Mouse (Mus musculus) lung, postnatal 36 days (tissue): ENCODE measurements around the gene Hps1.
A peak's percentile ranks its signal among the peaks of the same experiment; 100 is the strongest.

ENCODE experiments used
- DNase-seq: peaks from one replicate; pipeline ENCODE4 v3.0.0; 2022; ENCODE audit warnings: mixed read lengths

Gene Hps1

GRCm38 (mm10) chr19:42753141-42753917, 26.4 kb downstream of the Hps1 start:
- DNase-seq = peak; percentile 93

- DNase-seq = peak; percentile 90
Measured at GRCm38 (mm10) chr19:42752363-42752931, 27.3 kb downstream of the Hps1 start, which contains the start of gene Pyroxd2. TSS of gene Pyroxd2 (minus strand) at chr19:42752775.

GRCm38 (mm10) chr19:42750196-42750595, 29.6 kb downstream of the Hps1 start:
- DNase-seq = no peak

GRCm38 (mm10) chr19:42746702-42747101, 33.1 kb downstream of the Hps1 start:
- no peak for DNase-seq

GRCm38 (mm10) chr19:42745869-42746224, 33.9 kb downstream of the Hps1 start:
- DNase-seq = no peak

- no peak for DNase-seq
Measured at GRCm38 (mm10) chr19:42745084-42745868, 34.5 kb downstream of the Hps1 start.

- DNase-seq = peak; percentile 63
Measured at GRCm38 (mm10) chr19:42744162-42744586, 35.6 kb downstream of the Hps1 start.

GRCm38 (mm10) chr19:42743261-42743660, 36.5 kb downstream of the Hps1 start:
- DNase-seq = no peak

- no peak for DNase-seq
Measured at GRCm38 (mm10) chr19:42741884-42742283, 37.9 kb downstream of the Hps1 start.

GRCm38 (mm10) chr19:42740163-42740899, 39.4 kb downstream of the Hps1 start:
- DNase-seq = no peak

- no peak for DNase-seq
Measured at GRCm38 (mm10) chr19:42739734-42740133, 40.0 kb downstream of the Hps1 start.

- DNase-seq = no peak
Measured at GRCm38 (mm10) chr19:42737753-42738152, 42.0 kb downstream of the Hps1 start.

GRCm38 (mm10) chr19:42734982-42735381, 44.8 kb downstream of the Hps1 start:
- DNase-seq = no peak

- DNase-seq = no peak
Measured at GRCm38 (mm10) chr19:42727424-42727823, 52.4 kb downstream of the Hps1 start.

- no peak for DNase-seq
Measured at GRCm38 (mm10) chr19:42726766-42727165, 53.0 kb downstream of the Hps1 start.

- DNase-seq = no peak
Measured at GRCm38 (mm10) chr19:42725973-42726350, 53.8 kb downstream of the Hps1 start.

- DNase-seq = no peak
Measured at GRCm38 (mm10) chr19:42725056-42725972, 54.5 kb downstream of the Hps1 start.

- peak; percentile 6 for DNase-seq
Measured at GRCm38 (mm10) chr19:42723302-42723701, 56.5 kb downstream of the Hps1 start.

- DNase-seq = no peak
Measured at GRCm38 (mm10) chr19:42722500-42722899, 57.3 kb downstream of the Hps1 start.

- no peak for DNase-seq
Measured at GRCm38 (mm10) chr19:42718101-42718500, 61.7 kb downstream of the Hps1 start.

- no peak for DNase-seq
Measured at GRCm38 (mm10) chr19:42717668-42718067, 62.1 kb downstream of the Hps1 start.

GRCm38 (mm10) chr19:42716507-42716906, 63.3 kb downstream of the Hps1 start:
- no peak for DNase-seq
